Mouse (Mus musculus) hindbrain, postnatal 0 days (tissue): ENCODE results near the gene Krtap4-2. TPM values are rescaled to one million over a fixed set of nuclear protein-coding genes. Genes with fewer than 3 reads are reported as not detected.
"Not testable (repeated sequence)": the region's sequence is repeated elsewhere in the genome, so short reads cannot be mapped to it uniquely, and the experiment has no call there.

Experiments
- ATAC-seq: fragments of 200-750 bp; cut with Nextera tagmentation; 2 replicates; pipeline ENCODE4 v1.8.0; 2017; ENCODE audit warnings: mild to moderate bottlenecking, moderate TSS enrichment, moderate library complexity
- DNase-seq: peaks from one replicate; pipeline ENCODE4 v3.0.0-alpha.2; 2015; ENCODE audit warnings: low spot score
- H3K27ac ChIP-seq: fragments of 300-500 bp; sonication (generic); 2 replicates; pipeline ENCODE4 v1.5.1; 2014; ENCODE audit warnings: mild to moderate bottlenecking
- H3K27me3 ChIP-seq: fragments of 300-500 bp; sonication (generic); 2 replicates; pipeline ENCODE4 v1.6.1; 2014; ENCODE audit warnings: low read length, mixed read lengths; ENCODE audit not compliant: insufficient read depth
- H3K36me3 ChIP-seq: fragments of 300-500 bp; sonication (generic); 2 replicates; pipeline ENCODE4 v1.6.1; 2014; ENCODE audit warnings: low read length, mixed read lengths; ENCODE audit not compliant: insufficient read depth
- H3K4me1 ChIP-seq: fragments of 300-500 bp; sonication (generic); 2 replicates; pipeline ENCODE4 v1.6.1; 2014; ENCODE audit warnings: antibody characterized with exemption, low read length, mixed read lengths; ENCODE audit not compliant: insufficient read depth
- H3K4me2 ChIP-seq: fragments of 300-500 bp; sonication (generic); 2 replicates; pipeline ENCODE4 v1.6.1; 2014; ENCODE audit warnings: low read depth, mild to moderate bottlenecking, low read length, moderate library complexity, mixed read lengths
- H3K4me3 ChIP-seq: fragments of 300-500 bp; sonication (generic); 2 replicates; pipeline ENCODE4 v1.5.1; 2014; ENCODE audit warnings: low read length
- H3K9ac ChIP-seq: fragments of 300-500 bp; sonication (generic); replicated peaks from 2 replicates; pipeline ENCODE4 v1.6.1; 2014; ENCODE audit warnings: mild to moderate bottlenecking, low read length, moderate library complexity, mixed read lengths
- H3K9me3 ChIP-seq: fragments of 300-500 bp; sonication (generic); 2 replicates; pipeline ENCODE4 v1.6.1; 2016; ENCODE audit warnings: low read length, mixed read lengths
- CTCF ChIP-seq: IDR thresholded peaks from 2 replicates; pipeline ENCODE4 v1.5.1; 2016; ENCODE audit warnings: antibody characterized with exemption, control low read depth, low read depth
- WGBS: fragments of 180-500 bp; shearing (Covaris S2); extraction: QIAGEN DNeasy Blood & Tissue Kit; methylation state at CpG from one replicate; pipeline ENCODE4 v1.1.7; 2014; 5-methylcytosine and 5-hydroxymethylcytosine counted together
- polyA plus RNA-seq: library from polyadenylated mRNA; unstranded; fragments of >200 nt; fragmentation: Nextera tagmentation; extraction: Ambion mirVana; gene quantifications from 2 replicates; pipeline ENCODE4 v1.2.1, GENCODE M21; 2015
- total RNA-seq: library from RNA; depleted of rRNA; stranded (reverse); fragments of >200 nt; gene quantifications from 2 replicates; pipeline ENCODE4 v1.2.3, GENCODE M21; 2014

Krtap4-2 gene
- total and polyA plus RNA-seq, 2 experiments from 2014 or later, result not detected

DNA sequence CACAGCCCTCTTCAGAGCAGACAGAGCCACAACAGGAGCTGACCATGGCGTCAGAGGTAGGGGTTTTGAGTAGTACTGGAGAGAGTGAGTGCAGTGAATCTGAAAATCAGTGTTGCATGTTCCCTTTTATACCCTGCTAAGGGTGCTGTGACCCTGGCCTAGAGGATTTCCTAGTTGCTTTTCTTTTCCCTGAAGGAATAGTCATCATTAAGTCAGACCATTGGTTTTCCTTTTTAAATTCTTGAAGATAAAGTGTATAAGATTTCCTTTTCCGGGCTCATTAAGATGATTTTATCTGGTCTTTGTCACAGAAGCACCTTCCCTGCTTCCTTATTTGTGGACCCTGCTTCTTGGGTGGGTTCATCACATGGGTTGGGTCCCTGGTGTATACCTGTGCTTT, 15.3 kb upstream of the Krtap4-2 start, which contains the start of gene Gm11555:
Gm11555 (minus strand) TSS at position 101 of the 400 bp plus-strand sequence.
- no peak within 1 kb of the TSS for H3K27ac ChIP-seq
- no peak within 1 kb of the TSS for H3K4me2 ChIP-seq
- TF ChIP-seq CTCF, result no peak
- ATAC-seq (no peak), DNase-seq (no peak)
- no peaks in the 10 kb centered on the region for H3K4me1 ChIP-seq
- no peaks in the 10 kb centered on the region for H3K36me3 ChIP-seq
- H3K27me3 ChIP-seq, result no peaks in the 10 kb centered on the region
- 82% methylated on average over 2 of the region's 2 CpGs for WGBS
- H3K9ac ChIP-seq, result no peak within 1 kb of the TSS
- H3K9me3 ChIP-seq, result no peaks in the 10 kb centered on the region
- H3K4me3 ChIP-seq, result no peak within 1 kb of the TSS

DNA sequence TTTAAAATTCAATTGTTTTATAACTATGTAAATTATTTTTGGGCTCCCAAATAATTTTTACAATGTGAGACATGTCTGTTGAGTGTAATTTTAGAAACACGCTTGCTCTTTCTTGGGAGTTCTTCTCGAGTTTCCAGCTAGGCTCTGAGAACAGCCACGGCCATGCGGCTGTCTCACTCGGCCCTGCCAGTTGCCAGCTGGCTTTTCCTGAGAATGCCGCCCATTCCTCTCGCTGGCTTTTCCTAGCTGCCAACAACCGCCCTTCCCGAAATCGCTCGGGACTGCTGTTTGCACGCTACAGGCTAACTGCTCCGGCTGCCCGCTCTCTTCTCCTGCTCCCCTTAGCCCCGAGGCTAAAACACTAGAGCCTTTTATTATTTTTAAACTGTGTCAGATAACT, 11.6 kb upstream of the Krtap4-2 start:
- no peak overlapping the region for H3K4me3 ChIP-seq
- no peak overlapping the region for H3K27ac ChIP-seq
- no peak for TF ChIP-seq CTCF
- no peaks in the 10 kb centered on the region for H3K9me3 ChIP-seq
- DNase-seq (no peak), ATAC-seq (no peak)
- no peak overlapping the region for H3K9ac ChIP-seq
- no peaks in the 10 kb centered on the region for H3K4me1 ChIP-seq
- no peaks in the 10 kb centered on the region for H3K27me3 ChIP-seq
- no peaks in the 10 kb centered on the region for H3K36me3 ChIP-seq
- WGBS, result 84% methylated on average over 15 of the region's 15 CpGs
- H3K4me2 ChIP-seq, result no peak overlapping the region

DNA sequence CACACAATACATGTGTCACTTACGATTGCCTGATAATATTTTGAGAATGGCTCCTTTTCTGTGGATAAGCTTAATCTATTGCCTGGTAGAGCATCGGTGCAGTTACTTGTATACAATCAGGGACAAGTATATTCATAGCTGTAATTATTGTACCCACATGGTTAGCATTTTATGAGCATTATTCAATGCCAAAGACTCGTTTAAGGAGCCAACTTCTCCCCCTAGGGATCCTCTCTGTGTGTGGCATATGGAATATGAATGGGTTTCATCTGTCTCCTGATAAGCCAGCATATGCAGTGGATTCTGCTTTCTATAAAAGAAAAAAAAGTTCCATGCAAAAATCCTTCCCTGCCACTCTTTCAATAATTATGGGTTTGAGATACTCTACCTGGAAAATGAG, 9.5 kb upstream of the Krtap4-2 start:
- Histone ChIP-seq H3K4me2 (no peak overlapping the region), H3K27ac (no peak overlapping the region), H3K4me3 (no peak overlapping the region), H3K36me3 (no peaks in the 10 kb centered on the region), H3K9me3 (no peaks in the 10 kb centered on the region), H3K9ac (no peak overlapping the region), H3K27me3 (no peaks in the 10 kb centered on the region), H3K4me1 (no peaks in the 10 kb centered on the region)
- 62% methylated on average over 3 of the region's 3 CpGs for WGBS
- TF ChIP-seq CTCF, result no peak
- peak; percentile 7 for DNase-seq
- no peak for ATAC-seq

DNA sequence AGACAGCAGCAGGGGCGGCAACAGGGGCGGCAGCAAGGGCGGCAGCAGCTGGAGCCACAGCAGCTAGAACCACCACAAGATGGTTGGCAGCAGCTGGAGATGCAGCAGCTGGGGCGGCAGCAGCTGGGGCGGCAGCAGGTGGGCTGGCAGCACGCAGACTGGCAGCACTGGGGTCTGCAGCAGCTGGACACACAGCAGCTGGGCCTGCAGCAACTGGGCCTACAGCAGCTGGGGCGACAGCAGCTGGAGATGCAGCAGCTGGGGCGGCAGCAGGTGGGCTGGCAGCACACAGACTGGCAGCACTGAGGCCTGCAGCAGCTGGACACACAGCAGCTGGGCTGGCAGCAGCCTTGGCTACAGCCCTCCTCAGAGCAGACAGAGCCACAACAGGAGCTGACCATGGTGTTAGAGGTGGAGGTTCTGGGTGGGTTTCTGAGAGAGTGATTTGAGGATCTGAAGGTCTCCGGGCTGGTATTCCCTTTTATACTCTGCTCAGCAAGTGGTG, 8.8 kb upstream of the Krtap4-2 start, which contains the start of gene Krtap4-7:
Krtap4-7 (minus strand) TSS at position 455 of the 505 bp plus-strand sequence.
- not testable (repeated sequence) for H3K9me3 ChIP-seq, H3K36me3 ChIP-seq, H3K4me3 ChIP-seq, DNase-seq, H3K4me1 ChIP-seq, H3K4me2 ChIP-seq, H3K27me3 ChIP-seq, H3K9ac ChIP-seq, H3K27ac ChIP-seq, ATAC-seq
- WGBS, result 80% methylated on average over 9 of the region's 9 CpGs

DNA sequence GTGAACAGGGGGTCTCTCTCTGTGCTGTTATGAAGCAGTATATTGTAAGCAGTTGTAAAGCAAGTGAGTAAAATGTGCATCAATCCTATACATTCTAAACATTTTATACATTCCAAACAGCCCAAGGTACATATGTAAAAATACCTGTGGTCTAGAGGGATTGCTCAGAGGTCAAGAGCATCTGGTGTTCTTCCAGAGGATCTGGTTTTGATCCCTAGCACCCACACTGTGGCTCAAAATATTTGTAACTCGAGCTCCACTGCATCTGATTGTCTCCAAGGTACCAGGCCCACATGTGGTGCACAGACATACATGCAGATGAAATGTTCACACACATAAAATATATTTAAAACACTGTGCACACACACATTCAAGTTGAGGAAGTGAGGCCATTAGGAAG, 6.0 kb upstream of the Krtap4-2 start:
- no peak overlapping the region for H3K4me3 ChIP-seq
- H3K4me2 ChIP-seq, result no peak overlapping the region
- H3K4me1 ChIP-seq, result no peaks in the 10 kb centered on the region
- H3K9me3 ChIP-seq, result no peaks in the 10 kb centered on the region
- no peak for DNase-seq
- no peaks in the 10 kb centered on the region for H3K27me3 ChIP-seq
- no peak overlapping the region for H3K27ac ChIP-seq
- no peak for TF ChIP-seq CTCF
- WGBS, result 28% methylated on average over 1 of the region's 1 CpGs
- no peaks in the 10 kb centered on the region for H3K36me3 ChIP-seq
- no peak overlapping the region for H3K9ac ChIP-seq
- ATAC-seq, result no peak

DNA sequence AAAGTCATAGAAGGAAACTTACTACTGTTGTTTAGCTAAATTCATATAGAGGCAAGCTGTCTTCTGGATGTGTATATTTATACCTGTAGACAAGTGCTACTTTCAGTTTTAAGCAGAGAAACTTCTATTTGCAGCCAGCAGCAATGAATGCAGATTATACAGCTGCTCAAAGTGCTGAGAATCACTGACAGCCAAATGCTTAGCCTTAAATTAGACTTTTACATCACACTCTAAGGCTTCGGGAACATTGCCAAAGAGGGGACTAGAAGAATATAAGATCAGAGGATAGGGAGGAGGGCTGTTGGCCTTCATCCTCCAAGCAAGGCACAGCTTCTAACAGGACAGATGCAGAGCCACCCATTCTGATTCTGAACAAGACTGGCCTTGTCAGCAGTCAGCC, 2.2 kb upstream of the Krtap4-2 start:
- Histone ChIP-seq H3K27ac (no peak overlapping the region), H3K4me2 (no peak overlapping the region), H3K9ac (no peak overlapping the region), H3K36me3 (no peaks in the 10 kb centered on the region), H3K9me3 (no peaks in the 10 kb centered on the region), H3K4me3 (no peak overlapping the region), H3K4me1 (no peaks in the 10 kb centered on the region), H3K27me3 (no peaks in the 10 kb centered on the region)
- DNase-seq (peak; percentile 10), ATAC-seq (no peak)
- no peak for TF ChIP-seq CTCF
- WGBS, result 75% methylated on average over 1 of the region's 1 CpGs

DNA sequence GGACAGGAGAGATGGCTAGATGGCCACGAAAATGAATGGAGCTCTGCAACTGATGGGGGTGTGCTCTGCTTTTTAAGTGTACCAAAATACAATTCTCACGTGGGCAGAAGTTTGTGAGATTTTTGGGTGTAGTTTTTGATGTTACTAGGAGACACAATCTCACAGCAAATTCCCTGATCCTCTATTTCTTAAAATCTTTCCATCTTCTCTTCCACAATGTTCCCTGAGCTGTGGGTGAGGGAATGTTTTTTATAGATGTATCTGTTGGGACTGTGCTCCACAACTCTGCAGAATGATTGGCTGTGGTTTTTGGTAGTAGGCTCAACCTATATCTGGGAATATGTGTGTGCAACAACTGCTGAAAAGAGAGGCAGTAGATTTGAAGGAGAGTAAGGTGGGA, 1.6 kb downstream of the Krtap4-2 start:
- H3K9me3 ChIP-seq, result no peaks in the 10 kb centered on the region
- H3K9ac ChIP-seq, result no peak overlapping the region
- DNase-seq (no peak), ATAC-seq (no peak)
- H3K4me1 ChIP-seq, result no peaks in the 10 kb centered on the region
- WGBS, result 71% methylated on average over 2 of the region's 2 CpGs
- no peaks in the 10 kb centered on the region for H3K36me3 ChIP-seq
- TF ChIP-seq CTCF, result no peak
- H3K4me2 ChIP-seq, result no peak overlapping the region
- no peak overlapping the region for H3K4me3 ChIP-seq
- H3K27me3 ChIP-seq, result no peaks in the 10 kb centered on the region
- no peak overlapping the region for H3K27ac ChIP-seq
